8 mouse cellular contexts compared by ENCODE assay signal in genomic region chr4:129701503-129702377, GRCm38 (mm10). TPM values are rescaled to one million over a fixed set of nuclear protein-coding genes. Genes with fewer than 3 reads are reported as not detected.
A peak's percentile ranks its signal among the peaks of the same experiment; 100 is the strongest.
DNase-seq lines count a peak whose midpoint lies in the region; ATAC-seq and TF ChIP-seq lines count a peak whose summit lies in the region.

No protein-coding gene starts in this region.

- H3K4me1 ChIP-seq in heart, embryonic 10.5 days, result peaks cover 19% of the 10 kb centered on the region; the same call in 1 of the 2 replicates
- H3K4me1 ChIP-seq in kidney, embryonic 14.5 days (ENCODE audit: control insufficient read depth, insufficient read depth, low read length), result peaks cover 14% of the 10 kb centered on the region
- H3K4me1 ChIP-seq in limb, embryonic 15.5 days, result peaks cover 24% of the 10 kb centered on the region

- TF ChIP-seq CTCF in brain, embryonic 14.5 days (IDR thresholded peaks at IDR 0.05; ENCODE audit: borderline replicate concordance, extremely low read depth, insufficient read depth, insufficient read length), result peak; percentile 74; the same call in 1 of the 2 replicates

- no peaks in the 10 kb centered on the region for H3K9me3 ChIP-seq in heart, embryonic 10.5 days
- H3K9me3 ChIP-seq in kidney, embryonic 14.5 days (ENCODE audit: control insufficient read depth, low read length), result no peaks in the 10 kb centered on the region
- no peaks in the 10 kb centered on the region for H3K9me3 ChIP-seq in limb, embryonic 15.5 days

- peaks cover 53% of the 10 kb centered on the region for H3K36me3 ChIP-seq in heart, embryonic 10.5 days
- H3K36me3 ChIP-seq in kidney, embryonic 14.5 days (ENCODE audit: control insufficient read depth, insufficient read depth, low read length), result peaks cover 38% of the 10 kb centered on the region
- peaks cover 21% of the 10 kb centered on the region for H3K36me3 ChIP-seq in limb, embryonic 15.5 days

- no peak overlapping the region for H3K4me3 ChIP-seq in heart, embryonic 10.5 days
- H3K4me3 ChIP-seq in kidney, embryonic 14.5 days (ENCODE audit: low read length), result no peak overlapping the region
- no peak overlapping the region for H3K4me3 ChIP-seq in limb, embryonic 15.5 days

- no peak overlapping the region for H3K4me2 ChIP-seq in kidney, embryonic 14.5 days (replicated peaks; ENCODE audit: low read depth, low read length)
- peak overlapping the region; percentile 21 for H3K4me2 ChIP-seq in limb, embryonic 15.5 days

- peak overlapping the region; percentile 48; the same call in 1 of the 2 replicates for H3K27ac ChIP-seq in heart, embryonic 10.5 days
- peak overlapping the region; percentile 67; the same call in 1 of the 2 replicates for H3K27ac ChIP-seq in kidney, embryonic 14.5 days (ENCODE audit: low read depth, low read length)
- H3K27ac ChIP-seq in limb, embryonic 15.5 days, result peak overlapping the region; percentile 87

- peak; percentile 87 for ATAC-seq in erythroblast, adult 5-6 weeks (replicated peaks; ENCODE audit: low FRiP score, poor library complexity, severe bottlenecking)
- peak; percentile 34 for ATAC-seq in kidney, embryonic 14.5 days (ENCODE audit: low FRiP score, low TSS enrichment)
- peak; percentile 45; the same call in 1 of the 2 replicates for ATAC-seq in limb, embryonic 15.5 days (ENCODE audit: insufficient number of reproducible peaks, low FRiP score, low TSS enrichment, low read depth)

- H3K9ac ChIP-seq in kidney, embryonic 14.5 days (ENCODE audit: low read depth, low read length), result no peak overlapping the region
- 0 out of 2 replicates have a peak overlapping the region, but pooled peaks have one; percentile 11 for H3K9ac ChIP-seq in limb, embryonic 15.5 days

- no peaks in the 10 kb centered on the region for H3K27me3 ChIP-seq in heart, embryonic 10.5 days (ENCODE audit: insufficient read depth, poor library complexity, severe bottlenecking)
- H3K27me3 ChIP-seq in kidney, embryonic 14.5 days (ENCODE audit: control insufficient read depth, insufficient read depth, low read length), result no peaks in the 10 kb centered on the region
- H3K27me3 ChIP-seq in limb, embryonic 15.5 days, result no peaks in the 10 kb centered on the region

- peak; percentile 85 for DNase-seq in CD4-positive helper T cell, adult 2 months (ENCODE audit: low read depth, low spot score)
- peak; percentile 96 for DNase-seq in brain, embryonic 14.5 days (ENCODE audit: low read depth)
- no peak for DNase-seq in heart, embryonic 10.5 days (ENCODE audit: low spot score)
- DNase-seq in monocyte, adult 2 months (ENCODE audit: low read depth in 1 of 2, low spot score in 2 of 2), result peak; percentile 37 to 65
- DNase-seq in spleen, postnatal 14 days (ENCODE audit: low spot score in 2 of 2), result peak; percentile 66 to 86

- no peak for TF ChIP-seq POLR2A in brain, embryonic 14.5 days (IDR thresholded peaks at IDR 0.05; ENCODE audit: borderline replicate concordance, extremely low read depth, insufficient read depth, insufficient read length, poor library complexity, severe bottlenecking)

- 56% methylated on average over 17 of the region's 17 CpGs for WGBS in heart, embryonic 10.5 days
- 48% methylated on average over 17 of the region's 17 CpGs for WGBS in kidney, embryonic 14.5 days
- 43% methylated on average over 17 of the region's 17 CpGs for WGBS in limb, embryonic 15.5 days

RNA-seq across cellular contexts. Expression of gene Tmem39b, which starts 5.1 kb away (rescaled TPM):
- polyA plus RNA-seq in brain, embryonic 14.5 days (2012; rRNA removed), result 63.6 and 81.2 TPM in 2 replicates
- total RNA-seq in erythroblast, adult 5-6 weeks (2015; ENCODE audit: low replicate concordance), result 6.3 and 14.4 TPM in 2 replicates
- 0.28 and 0.68 TPM in 2 replicates for total RNA-seq in erythroblast, adult 5-6 weeks (2017; ENCODE audit: low replicate concordance)
- polyA plus RNA-seq in heart, embryonic 10.5 days (2016; fragmentation: Nextera tagmentation; extraction: Ambion mirVana), result 8.2 and 12.2 TPM in 2 replicates
- polyA plus RNA-seq in kidney, embryonic 14.5 days (2014; fragmentation: Nextera tagmentation; extraction: Ambion mirVana), result 27.2 and 49.0 TPM in 2 replicates
- polyA plus RNA-seq in limb, embryonic 15.5 days (2015; fragmentation: Nextera tagmentation; extraction: Ambion mirVana), result 12.9 and 15.9 TPM in 2 replicates

RNA-seq across cellular contexts. Expression of gene Kpna6, which starts 29.2 kb away (rescaled TPM):
- polyA plus RNA-seq in brain, embryonic 14.5 days (2012; rRNA removed), result 39.8 and 41.7 TPM in 2 replicates
- 7.9 and 11.9 TPM in 2 replicates for total RNA-seq in erythroblast, adult 5-6 weeks (2015; ENCODE audit: low replicate concordance)
- total RNA-seq in erythroblast, adult 5-6 weeks (2017; ENCODE audit: low replicate concordance), result 7.6 and 10.3 TPM in 2 replicates
- polyA plus RNA-seq in heart, embryonic 10.5 days (2016; fragmentation: Nextera tagmentation; extraction: Ambion mirVana), result 13.6 and 17.2 TPM in 2 replicates
- 13.2 and 14.7 TPM in 2 replicates for polyA plus RNA-seq in kidney, embryonic 14.5 days (2014; fragmentation: Nextera tagmentation; extraction: Ambion mirVana)
- polyA plus RNA-seq in limb, embryonic 15.5 days (2015; fragmentation: Nextera tagmentation; extraction: Ambion mirVana), result 15.3 TPM in 2 replicates

RNA-seq across cellular contexts. Expression of gene Khdrbs1, which starts 40.4 kb away (rescaled TPM):
- polyA plus RNA-seq in brain, embryonic 14.5 days (2012; rRNA removed), result 68.2 and 117 TPM in 2 replicates
- total RNA-seq in erythroblast, adult 5-6 weeks (2015; ENCODE audit: low replicate concordance), result 20.9 and 26.3 TPM in 2 replicates
- 20.2 and 24.3 TPM in 2 replicates for total RNA-seq in erythroblast, adult 5-6 weeks (2017; ENCODE audit: low replicate concordance)
- polyA plus RNA-seq in heart, embryonic 10.5 days (2016; fragmentation: Nextera tagmentation; extraction: Ambion mirVana), result 93.7 and 115 TPM in 2 replicates
- 100 and 131 TPM in 2 replicates for polyA plus RNA-seq in kidney, embryonic 14.5 days (2014; fragmentation: Nextera tagmentation; extraction: Ambion mirVana)
- polyA plus RNA-seq in limb, embryonic 15.5 days (2015; fragmentation: Nextera tagmentation; extraction: Ambion mirVana), result 79.2 and 95.9 TPM in 2 replicates

Comparison
In these comparisons a context has a peak if more than half of its experiments do, and no peak if none do; other contexts are left out.
1. ATAC-seq: peak in every context shown above with its lines; median percentile 87 in erythroblast, adult 5-6 weeks; 45 in limb, embryonic 15.5 days; 34 in kidney, embryonic 14.5 days.